Mouse (Mus musculus) testis, adult 2 months (tissue): Measurements from ENCODE around the gene Ss18l1.

ENCODE experiments used
- CTCF ChIP-seq: fragments of 200-500 bp; IDR thresholded peaks from 2 replicates; pipeline ENCODE4 v1.5.1; 2012; ENCODE audit warnings: low read depth, mild to moderate bottlenecking, inconsistent platforms, low read length, moderate library complexity; ENCODE audit not compliant: control insufficient read depth, insufficient read depth, insufficient replicate concordance
- POLR2A ChIP-seq: fragments of 200-500 bp; IDR thresholded peaks from 2 replicates; pipeline ENCODE4 v1.6.1; 2012; ENCODE audit warnings: low read depth, mild to moderate bottlenecking, inconsistent platforms, low read length, moderate library complexity; ENCODE audit not compliant: control insufficient read depth

DNA sequence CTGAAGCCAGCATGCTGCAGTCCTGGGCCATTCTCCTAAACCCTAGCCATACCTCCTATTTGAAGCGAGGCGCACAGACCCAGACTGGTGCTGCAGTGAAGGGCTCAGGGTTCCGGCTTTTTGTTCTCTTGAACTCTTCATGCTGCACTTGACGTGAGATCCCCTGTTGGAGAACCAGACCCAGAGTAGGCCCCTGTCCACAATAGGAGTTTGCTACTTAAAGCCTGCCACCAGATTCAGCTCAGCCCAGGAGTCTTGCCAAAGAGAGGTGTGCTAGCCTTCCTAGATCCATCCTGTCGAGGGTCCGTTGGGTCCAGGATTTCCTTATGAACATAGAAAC lies 16.5 kb upstream of the Ss18l1 start:
- TF ChIP-seq POLR2A (no peak), CTCF (no peak)
